Mouse (Mus musculus) thymus, adult 2 months (tissue): ENCODE results near the gene Tdrd9.

Experiments used
- CTCF ChIP-seq: fragments of 200-500 bp; IDR thresholded peaks from 2 replicates; pipeline ENCODE4 v1.5.1; 2012; ENCODE audit warnings: mild to moderate bottlenecking, control low read depth, low read length, moderate library complexity, borderline replicate concordance; ENCODE audit not compliant: control insufficient read depth, poor library complexity, insufficient read depth; ENCODE audit errors: extremely low read depth
- POLR2A ChIP-seq: fragments of 200-500 bp; IDR thresholded peaks from 2 replicates; pipeline ENCODE4 v1.6.1; 2012; ENCODE audit warnings: mild to moderate bottlenecking, low read length, control low read depth, moderate library complexity; ENCODE audit not compliant: control insufficient read depth, poor library complexity, insufficient read depth; ENCODE audit errors: extremely low read depth

GRCm38 (mm10) chr12:112042681-112043080 is 71.3 kb downstream of the Tdrd9 start:
- no peak for TF ChIP-seq POLR2A
- no peak for TF ChIP-seq CTCF
